Mouse (Mus musculus) Patski (cell line): ENCODE data around the gene Adk. TPM values are rescaled to one million over a fixed set of nuclear protein-coding genes. Genes with fewer than 3 reads are reported as not detected.

Source experiments
- ATAC-seq: fragments of 100-300 bp; one replicate; pipeline ENCODE4 v1.8.0; 2021
- CTCF ChIA-PET: fragments of 350-600 bp; sonication (Branson Sonifier 250); formaldehyde crosslinking; loops from one replicate; lab custom pipeline; 2022; ENCODE audit warnings: inconsistent platforms; lab: Charles Lee
- POLR2A ChIA-PET: fragments of 350-600 bp; sonication (Branson Sonifier 250); formaldehyde crosslinking; loops from one replicate; lab custom pipeline; 2022; ENCODE audit warnings: antibody characterized with exemption, inconsistent platforms; lab: Charles Lee
- DNase-seq: peaks from one replicate; pipeline ENCODE4 v3.0.0-alpha.2; 2011; ENCODE audit warnings: low read depth, low spot score
- H3K27me3 ChIP-seq: fragments of 371-371 bp; one replicate; pipeline ENCODE4 v1.5.1; 2021
- CTCF ChIP-seq: fragments of 100-300 bp; IDR thresholded peaks from one replicate; pipeline ENCODE4 v1.5.1; 2021
- in situ Hi-C: fragments of 300-500 bp; cut with MboI; formaldehyde crosslinking; loops from 3 replicates; pipeline ENCODE4 v1.11.1; 2018; ENCODE audit warnings: low pct_unique_long_range_greater_than_20kb, mixed read lengths
- polyA plus RNA-seq: library from polyadenylated mRNA; unstranded; gene quantifications from one replicate; pipeline ENCODE4 v1.2.3, GENCODE M21; 2021

The Adk gene
- polyA plus RNA-seq, 1 experiment from 2014 or later: 55.1 TPM

- no peak for TF ChIP-seq CTCF
- in situ Hi-C loops: no loop called here
- CTCF ChIA-PET: interaction anchor here (0.9 kb wide), 1 partner anchor 10 kb away, joined by 5 read pairs; no protein-coding TSS in a partner anchor
- ATAC-seq: no peak
- POLR2A ChIA-PET: no interaction called here
- no peak for DNase-seq
- no peaks in the 10 kb centered on the region for H3K27me3 ChIP-seq
Observed at GRCm38 (mm10) chr14:21096279-21096678, 43.9 kb downstream of the Adk start.

- CTCF ChIA-PET: interaction anchor here (0.9 kb wide), 1 partner anchor 10 kb away, joined by 5 read pairs; no protein-coding TSS in a partner anchor
- in situ Hi-C loops: no loop called here
- ATAC-seq (no peak), DNase-seq (no peak)
- no peaks in the 10 kb centered on the region for H3K27me3 ChIP-seq
- POLR2A ChIA-PET: no interaction called here
- TF ChIP-seq CTCF: no peak
Observed at GRCm38 (mm10) chr14:21096689-21097088, 44.3 kb downstream of the Adk start.

GRCm38 (mm10) chr14:21099371-21099770 lies 47.0 kb downstream of the Adk start:
- ChIA-PET POLR2A (no interaction called here), CTCF (no interaction called here)
- in situ Hi-C loops: no loop called here
- TF ChIP-seq CTCF: no peak
- DNase-seq: no peak
- ATAC-seq: no peak
- H3K27me3 ChIP-seq: no peaks in the 10 kb centered on the region

- no peak for TF ChIP-seq CTCF
- in situ Hi-C loops: no loop called here
- ChIA-PET POLR2A (interaction anchor here (1.0 kb wide), 1 partner anchor 22 kb away, joined by 3 read pairs; no protein-coding TSS in a partner anchor), CTCF (interaction anchor here (1.1 to 1.3 kb wide), 2 partner anchors 13 to 34 kb away, joined by 3 read pairs; no protein-coding TSS in a partner anchor)
- DNase-seq: no peak
- ATAC-seq: no peak
- H3K27me3 ChIP-seq: no peaks in the 10 kb centered on the region
Observed at GRCm38 (mm10) chr14:21100876-21101275, 48.5 kb downstream of the Adk start.

GRCm38 (mm10) chr14:21101562-21101961 lies 49.2 kb downstream of the Adk start:
- no peak for ATAC-seq
- POLR2A ChIA-PET: interaction anchor here (1.0 kb wide), 1 partner anchor 22 kb away, joined by 3 read pairs; no protein-coding TSS in a partner anchor
- in situ Hi-C loops: no loop called here
- no peak for TF ChIP-seq CTCF
- no peak for DNase-seq
- CTCF ChIA-PET: interaction anchor here (1.1 kb wide), 1 partner anchor 14 kb away, joined by 3 read pairs; no protein-coding TSS in a partner anchor
- H3K27me3 ChIP-seq: no peaks in the 10 kb centered on the region

GRCm38 (mm10) chr14:21102666-21103203 lies 50.4 kb downstream of the Adk start:
- ATAC-seq: no peak
- CTCF ChIA-PET: no interaction called here
- DNase-seq: no peak
- POLR2A ChIA-PET: interaction anchor here (0.5 kb wide), 1 partner anchor 10 kb away, joined by 6 read pairs; no protein-coding TSS in a partner anchor
- TF ChIP-seq CTCF: no peak
- in situ Hi-C loops: no loop called here
- H3K27me3 ChIP-seq: no peaks in the 10 kb centered on the region

- no peak for TF ChIP-seq CTCF
- H3K27me3 ChIP-seq: no peaks in the 10 kb centered on the region
- in situ Hi-C loops: no loop called here
- ChIA-PET POLR2A (no interaction called here), CTCF (interaction anchor here (1.1 kb wide), 1 partner anchor 56 kb away, joined by 4 read pairs; no protein-coding TSS in a partner anchor)
- ATAC-seq (no peak), DNase-seq (no peak)
Observed at GRCm38 (mm10) chr14:21105049-21105448, 52.7 kb downstream of the Adk start.

- DNase-seq (no peak), ATAC-seq (no peak)
- ChIA-PET CTCF (interaction anchor here (1.6 kb wide), 1 partner anchor 14 kb away, joined by 4 read pairs; no protein-coding TSS in a partner anchor), POLR2A (no interaction called here)
- no peaks in the 10 kb centered on the region for H3K27me3 ChIP-seq
- in situ Hi-C loops: no loop called here
- no peak for TF ChIP-seq CTCF
Observed at GRCm38 (mm10) chr14:21106582-21106981, 54.2 kb downstream of the Adk start.

GRCm38 (mm10) chr14:21107551-21107950 lies 55.2 kb downstream of the Adk start:
- ChIA-PET POLR2A (no interaction called here), CTCF (interaction anchor here (1.6 kb wide), 1 partner anchor 13 kb away, joined by 4 read pairs; no protein-coding TSS in a partner anchor)
- DNase-seq (no peak), ATAC-seq (no peak)
- no peaks in the 10 kb centered on the region for H3K27me3 ChIP-seq
- in situ Hi-C loops: no loop called here
- TF ChIP-seq CTCF: no peak

GRCm38 (mm10) chr14:21110492-21110891 lies 58.1 kb downstream of the Adk start:
- no peak for DNase-seq
- ChIA-PET POLR2A (no interaction called here), CTCF (interaction anchor here (0.8 to 1.8 kb wide), 2 partner anchors 10 to 60 kb away, joined by 3 to 6 read pairs; no protein-coding TSS in a partner anchor)
- no peak for ATAC-seq
- in situ Hi-C loops: loop anchor here (5.0 kb wide), 1 partner anchor 58 kb away; the partner anchor contains the start of genes Adk and Ap3m1
- H3K27me3 ChIP-seq: no peaks in the 10 kb centered on the region
- TF ChIP-seq CTCF: peak; percentile 22

GRCm38 (mm10) chr14:21111500-21111899 lies 59.1 kb downstream of the Adk start:
- no peak for TF ChIP-seq CTCF
- no peak for DNase-seq
- POLR2A ChIA-PET: interaction anchor here (0.8 kb wide), 1 partner anchor 34 kb away, joined by 3 read pairs; no protein-coding TSS in a partner anchor
- H3K27me3 ChIP-seq: no peaks in the 10 kb centered on the region
- no peak for ATAC-seq
- in situ Hi-C loops: loop anchor here (5.0 kb wide), 1 partner anchor 59 kb away; the partner anchor contains the start of genes Adk and Ap3m1
- CTCF ChIA-PET: no interaction called here
